40 mouse cellular contexts compared by ENCODE assay signal in genomic region chr7:106640839-106641238, GRCm38 (mm10). TPM values are rescaled to one million over a fixed set of nuclear protein-coding genes. Genes with fewer than 3 reads are reported as not detected.
A peak's percentile ranks its signal among the peaks of the same experiment; 100 is the strongest.
DNase-seq lines count a peak whose midpoint lies in the region; ATAC-seq and TF ChIP-seq lines count a peak whose summit lies in the region.
"Had no signal": no experiment of that assay in that cellular context is flagged by ENCODE, and none has a peak within 500 bp of the region (broad histone marks: within the 10 kb centered on the region; RNA-seq: fewer than 3 reads in every experiment).

No protein-coding gene starts in this region.

- WGBS in liver, embryonic 14.5 days (ENCODE audit: insufficient replicate concordance), result 27% methylated on average over 1 of the region's 1 CpGs

- no peak overlapping the region for H3K27ac ChIP-seq in CH12.LX (ENCODE audit: insufficient read depth, low read depth)
- no peak overlapping the region for H3K27ac ChIP-seq in liver, embryonic 14.5 days
- H3K27ac ChIP-seq in layer of hippocampus, adult 2 months, result no peak overlapping the region
- H3K27ac ChIP-seq: embryonic facial prominence, embryonic 10.5 days; embryonic facial prominence, embryonic 15.5 days; forebrain, embryonic 12.5 days; heart, embryonic 10.5 days; heart, embryonic 15.5 days; hindbrain, embryonic 13.5 days; kidney, postnatal 0 days; limb, embryonic 10.5 days; limb, embryonic 15.5 days; macrophage; midbrain, embryonic 12.5 days; neural tube, embryonic 15.5 days; stomach, postnatal 0 days had no signal

- TF ChIP-seq EP300 in CH12.LX (IDR thresholded peaks at IDR 0.05; ENCODE audit: low read length), result no peak
- no peak for TF ChIP-seq EP300 in liver, embryonic 14.5 days (IDR thresholded peaks at IDR 0.05; ENCODE audit: low read depth)

- H3K4me3 ChIP-seq in CH12.LX (replicated peaks in 1 of 3; ENCODE audit: low read depth in 2 of 3, low read length in 2 of 3, poor library complexity in 1 of 3), result no peak overlapping the region
- no peak overlapping the region for H3K4me3 ChIP-seq in liver, embryonic 14.5 days (ENCODE audit: insufficient read depth in 1 of 2, low read depth in 2 of 2, low read length in 2 of 2)
- no peak overlapping the region for H3K4me3 ChIP-seq in layer of hippocampus, adult 2 months
- H3K4me3 ChIP-seq: embryonic facial prominence, embryonic 10.5 days; embryonic facial prominence, embryonic 15.5 days; forebrain, embryonic 12.5 days; heart, embryonic 10.5 days; heart, embryonic 15.5 days; hindbrain, embryonic 13.5 days; limb, embryonic 10.5 days; limb, embryonic 15.5 days; midbrain, embryonic 12.5 days; neural tube, embryonic 15.5 days had no signal

- no peak overlapping the region for H3K9ac ChIP-seq in CH12.LX (ENCODE audit: insufficient read depth, low read depth)
- no peak overlapping the region for H3K9ac ChIP-seq in liver, embryonic 14.5 days (replicated peaks)
- H3K9ac ChIP-seq: embryonic facial prominence, embryonic 15.5 days; forebrain, embryonic 12.5 days; forebrain, postnatal 0 days; heart, embryonic 15.5 days; hindbrain, embryonic 13.5 days; limb, embryonic 15.5 days; midbrain, embryonic 12.5 days; neural tube, embryonic 15.5 days had no signal

- in situ Hi-C loops in CH12.LX (cut with MboI; ENCODE audit: low pct_ligation_motif_present, low pct_unique_long_range_greater_than_20kb, low sequenced_read_pairs), result no loop called here

- no peaks in the 10 kb centered on the region for H3K9me3 ChIP-seq in CH12.LX (replicated peaks; ENCODE audit: low read length)
- no peaks in the 10 kb centered on the region for H3K9me3 ChIP-seq in liver, embryonic 14.5 days (ENCODE audit: control insufficient read depth, low read length)
- H3K9me3 ChIP-seq: embryonic facial prominence, embryonic 10.5 days; embryonic facial prominence, embryonic 15.5 days; forebrain, embryonic 12.5 days; heart, embryonic 10.5 days; heart, embryonic 15.5 days; hindbrain, embryonic 13.5 days; limb, embryonic 10.5 days; limb, embryonic 15.5 days; midbrain, embryonic 12.5 days; neural tube, embryonic 15.5 days had no signal

- H3K79me2 ChIP-seq in CH12.LX (replicated peaks; ENCODE audit: control insufficient read depth, extremely low read depth, insufficient read depth, poor library complexity, severe bottlenecking), result no peaks in the 10 kb centered on the region; the same call in 1 of the 2 replicates

- no peaks in the 10 kb centered on the region for H3K27me3 ChIP-seq in CH12.LX (replicated peaks)
- H3K27me3 ChIP-seq in liver, embryonic 14.5 days (ENCODE audit: control insufficient read depth, insufficient read depth, low read length), result no peaks in the 10 kb centered on the region
- H3K27me3 ChIP-seq: embryonic facial prominence, embryonic 15.5 days; forebrain, embryonic 12.5 days; heart, embryonic 15.5 days; hindbrain, embryonic 13.5 days; limb, embryonic 15.5 days; midbrain, embryonic 12.5 days; neural tube, embryonic 15.5 days; Patski had no signal

- peak; percentile 70 for ATAC-seq in common myeloid progenitor, adult 5-6 weeks (replicated peaks; ENCODE audit: low read depth, poor library complexity, severe bottlenecking)
- ATAC-seq in liver, embryonic 14.5 days (ENCODE audit: insufficient read depth), result peak; percentile 63; the same call in 1 of the 2 replicates
- peak; percentile 73 for ATAC-seq in megakaryocyte progenitor cell, adult 5-6 weeks (replicated peaks; ENCODE audit: poor library complexity)
- ATAC-seq: forebrain, postnatal 0 days; intestine, embryonic 16.5 days; Patski had no signal

- H3K4me1 ChIP-seq in CH12.LX (ENCODE audit: control insufficient read depth in 1 of 2, insufficient read depth in 2 of 2), result peaks cover 2 to 29% of the 10 kb centered on the region in 2 experiments; a peak in 2 of 4 replicates
- H3K4me1 ChIP-seq in liver, embryonic 14.5 days (replicated peaks; ENCODE audit: control insufficient read depth in 2 of 2, insufficient read depth in 2 of 2, low read length in 1 of 2), result no peaks in the 10 kb centered on the region; a peak in 1 of 4 replicates
- H3K4me1 ChIP-seq: embryonic facial prominence, embryonic 10.5 days; embryonic facial prominence, embryonic 15.5 days; forebrain, embryonic 12.5 days; heart, embryonic 10.5 days; heart, embryonic 15.5 days; hindbrain, embryonic 13.5 days; limb, embryonic 10.5 days; limb, embryonic 15.5 days; midbrain, embryonic 12.5 days; neural tube, embryonic 15.5 days had no signal

- peak overlapping the region; percentile 50; the same call in 1 of the 2 replicates for H3K4me2 ChIP-seq in CH12.LX (ENCODE audit: insufficient read depth, low read depth, poor library complexity, severe bottlenecking)
- no peak overlapping the region for H3K4me2 ChIP-seq in liver, embryonic 14.5 days (ENCODE audit: low read depth)
- H3K4me2 ChIP-seq: embryonic facial prominence, embryonic 15.5 days; forebrain, embryonic 12.5 days; heart, embryonic 15.5 days; hindbrain, embryonic 13.5 days; limb, embryonic 15.5 days; midbrain, embryonic 12.5 days; neural tube, embryonic 15.5 days had no signal

- no peak for DNase-seq in CH12.LX (ENCODE audit: extremely low read depth)
- DNase-seq in liver, embryonic 14.5 days (ENCODE audit: low read depth in 3 of 3, low spot score in 3 of 3), result no peak
- no peak for DNase-seq in natural killer cell, adult 2 months (ENCODE audit: low spot score in 2 of 2)
- DNase-seq in layer of hippocampus, adult 2 months (ENCODE audit: low spot score in 2 of 2), result no peak
- no peak for DNase-seq in lung, adult 18-20 months
- no peak for DNase-seq in adrenal gland, postnatal 4 days (ENCODE audit: low spot score in 2 of 2)
- DNase-seq: adrenal gland, postnatal 14 days; B cell, adult 2 months; cerebellum, adult 11-12 months; cerebellum, adult 9-11 months; forebrain, postnatal 0 days; gastrocnemius, postnatal 10 days; kidney, adult 8-10 months; kidney, postnatal 4 days; right cerebral cortex, postnatal 25 days; thymus, adult 18-20 months; thymus, postnatal 25 days had no signal

- H3K36me3 ChIP-seq in CH12.LX (replicated peaks in 1 of 2; ENCODE audit: control insufficient read depth in 1 of 2, insufficient read depth in 1 of 2, low read length in 1 of 2), result peaks cover 4 to 5% of the 10 kb centered on the region in 2 experiments
- H3K36me3 ChIP-seq in liver, embryonic 14.5 days (replicated peaks; ENCODE audit: control insufficient read depth, insufficient read depth, low read depth), result no peaks in the 10 kb centered on the region
- H3K36me3 ChIP-seq: embryonic facial prominence, embryonic 10.5 days; embryonic facial prominence, embryonic 15.5 days; forebrain, embryonic 12.5 days; heart, embryonic 10.5 days; heart, embryonic 15.5 days; hindbrain, embryonic 13.5 days; limb, embryonic 10.5 days; limb, embryonic 15.5 days; midbrain, embryonic 12.5 days; neural tube, embryonic 15.5 days had no signal

- TF ChIP-seq RAD21 in CH12.LX (IDR thresholded peaks at IDR 0.05; ENCODE audit: low read depth, low read length), result no peak

- TF ChIP-seq POLR2A in CH12.LX (IDR thresholded peaks at IDR 0.05; ENCODE audit: low read depth, low read length), result no peak

- TF ChIP-seq CTCF in CH12.LX (conservative IDR thresholded peaks at IDR 0.05 in 1 of 2, IDR thresholded peaks at IDR 0.05 in 1 of 2; ENCODE audit: low read depth in 2 of 2, low read length in 2 of 2), result no peak
- no peak for TF ChIP-seq CTCF in liver, embryonic 14.5 days (IDR thresholded peaks at IDR 0.05; ENCODE audit: low read depth)
- no peak for TF ChIP-seq CTCF in layer of hippocampus, adult 2 months (conservative IDR thresholded peaks at IDR 0.05)

- dilution Hi-C loops in CH12.LX (cut with MboI; ENCODE audit: extremely low pct_ligation_motif_present, extremely low pct_unique_long_range_greater_than_20kb, low sequenced_read_pairs), result no loop called here

TF ChIP-seq in CH12.LX, 34 proteins besides CTCF, POLR2A, EP300 and RAD21:
- TF ChIP-seq MAZ (IDR thresholded peaks at IDR 0.05; ENCODE audit: low read depth, low read length), result no peak

RNA-seq across cellular contexts. Expression of gene Olfr693, which starts 39.5 kb away (rescaled TPM):
- total RNA-seq in CH12.LX (2012; rRNA removed) (not detected in 2 replicates), CH12.LX (2014; rRNA removed) (not detected in 2 replicates)
- not detected in 2 replicates for polyA plus RNA-seq in CH12.LX (2012; ENCODE audit: insufficient read length, low read depth)
- not detected in 2 replicates for total RNA-seq in common myeloid progenitor, adult 5-6 weeks (2017)
- polyA plus RNA-seq in liver, embryonic 14.5 days (2012; rRNA removed), result not detected in 2 replicates
- polyA plus RNA-seq in liver, embryonic 14.5 days (2014; fragmentation: Nextera tagmentation; extraction: Ambion mirVana), result not detected in 2 replicates
- not detected in 2 replicates for total RNA-seq in megakaryocyte progenitor cell, adult 5-6 weeks (2015)
- total RNA-seq in megakaryocyte progenitor cell, adult 5-6 weeks (2017), result not detected in 2 replicates
- not detected for total RNA-seq in layer of hippocampus, adult 2 months (2021)
- not detected for total RNA-seq in adrenal gland, postnatal 4 days (2021)
- total RNA-seq: adrenal gland, postnatal 14 days; ES-E14; forebrain, postnatal 0 days; gastrocnemius, postnatal 10 days; heart, postnatal 25 days; left cerebral cortex, postnatal 10 days had no signal
- polyA plus RNA-seq: cortical plate, adult 2 months; forebrain, embryonic 12.5 days; forebrain, postnatal 0 days; gonadal fat pad, adult 2 months; heart, embryonic 10.5 days; heart, embryonic 15.5 days; hindbrain, embryonic 13.5 days; intestine, embryonic 16.5 days; kidney, postnatal 0 days; limb, embryonic 10.5 days; limb, embryonic 15.5 days; lung, embryonic 16.5 days; macrophage; midbrain, embryonic 12.5 days; neural tube, embryonic 15.5 days; Patski; stomach, postnatal 0 days had no signal

RNA-seq across cellular contexts. Expression of gene Olfr694, which starts 50.8 kb away (rescaled TPM):
- not detected in 2 replicates for total RNA-seq in CH12.LX (2012; rRNA removed)
- total RNA-seq in CH12.LX (2014; rRNA removed), result not detected in 2 replicates
- polyA plus RNA-seq in CH12.LX (2012; ENCODE audit: insufficient read length, low read depth), result not detected in 2 replicates
- not detected in 2 replicates for total RNA-seq in common myeloid progenitor, adult 5-6 weeks (2017)
- not detected in 2 replicates for polyA plus RNA-seq in liver, embryonic 14.5 days (2012; rRNA removed)
- not detected in 2 replicates for polyA plus RNA-seq in liver, embryonic 14.5 days (2014; fragmentation: Nextera tagmentation; extraction: Ambion mirVana)
- not detected in 2 replicates for total RNA-seq in megakaryocyte progenitor cell, adult 5-6 weeks (2015)
- not detected in 2 replicates for total RNA-seq in megakaryocyte progenitor cell, adult 5-6 weeks (2017)
- not detected for total RNA-seq in layer of hippocampus, adult 2 months (2021)
- not detected for total RNA-seq in adrenal gland, postnatal 4 days (2021)
- total RNA-seq: adrenal gland, postnatal 14 days; ES-E14; forebrain, postnatal 0 days; gastrocnemius, postnatal 10 days; heart, postnatal 25 days; left cerebral cortex, postnatal 10 days had no signal
- polyA plus RNA-seq: cortical plate, adult 2 months; embryonic facial prominence, embryonic 10.5 days; embryonic facial prominence, embryonic 15.5 days; forebrain, embryonic 12.5 days; forebrain, postnatal 0 days; gonadal fat pad, adult 2 months; heart, embryonic 10.5 days; heart, embryonic 15.5 days; hindbrain, embryonic 13.5 days; intestine, embryonic 16.5 days; kidney, postnatal 0 days; limb, embryonic 10.5 days; limb, embryonic 15.5 days; lung, embryonic 16.5 days; macrophage; midbrain, embryonic 12.5 days; neural tube, embryonic 15.5 days; Patski; stomach, postnatal 0 days had no signal
